Mouse (Mus musculus): ENCODE results near the gene Svs5.
"Not testable (repeated sequence)": the region's sequence is repeated elsewhere in the genome, so short reads cannot be mapped to it uniquely, and the experiment has no call there.

Svs5 gene

DNA sequence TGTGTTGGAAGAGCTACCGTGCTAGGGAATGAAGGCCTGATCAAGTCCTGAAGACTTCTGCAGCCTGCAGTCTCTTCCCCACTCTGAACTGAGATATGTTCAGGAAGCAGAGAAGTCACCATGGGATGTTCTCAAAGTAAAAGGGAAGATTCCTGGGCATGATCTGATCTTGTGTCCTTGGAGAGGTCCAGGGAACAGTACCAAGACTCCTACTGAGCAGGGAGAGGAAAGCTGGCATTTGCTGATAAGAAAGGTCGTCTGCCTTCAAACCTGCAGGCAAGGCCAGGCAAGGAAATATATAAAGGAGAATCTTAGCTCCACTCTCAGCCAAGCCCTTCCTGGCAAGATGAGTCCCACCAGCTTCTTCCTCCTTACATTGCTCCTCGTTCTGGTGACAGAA is at the start of gene Svs5:
Gene Svs5, plus strand, starts transcription at position 301 of the 400 bp plus-strand sequence.
- not testable (repeated sequence) for DNase-seq

DNA sequence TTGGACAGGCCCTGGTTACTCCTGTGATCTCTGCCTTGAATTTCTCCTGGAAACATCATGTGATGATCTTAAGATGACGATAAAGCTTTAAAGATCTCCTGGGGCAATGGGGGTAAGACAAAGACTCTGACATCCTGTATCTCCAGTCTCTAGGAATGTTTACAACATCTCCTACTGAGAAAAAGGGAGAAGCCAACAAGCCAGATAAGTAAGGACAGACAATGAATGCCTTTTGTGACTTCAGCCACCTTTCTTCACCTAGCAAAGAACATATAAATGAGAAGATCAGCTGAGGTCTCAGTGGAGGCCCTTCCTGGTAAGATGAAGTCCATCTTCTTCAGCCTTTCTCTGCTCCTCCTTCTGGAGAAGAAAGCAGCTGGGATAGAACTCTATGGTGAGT is 43.6 kb upstream of the Svs5 start, which contains the start of gene Svs3a:
Gene Svs3a, plus strand, starts transcription at position 301 of the 400 bp plus-strand sequence.
- not testable (repeated sequence) for DNase-seq

DNA sequence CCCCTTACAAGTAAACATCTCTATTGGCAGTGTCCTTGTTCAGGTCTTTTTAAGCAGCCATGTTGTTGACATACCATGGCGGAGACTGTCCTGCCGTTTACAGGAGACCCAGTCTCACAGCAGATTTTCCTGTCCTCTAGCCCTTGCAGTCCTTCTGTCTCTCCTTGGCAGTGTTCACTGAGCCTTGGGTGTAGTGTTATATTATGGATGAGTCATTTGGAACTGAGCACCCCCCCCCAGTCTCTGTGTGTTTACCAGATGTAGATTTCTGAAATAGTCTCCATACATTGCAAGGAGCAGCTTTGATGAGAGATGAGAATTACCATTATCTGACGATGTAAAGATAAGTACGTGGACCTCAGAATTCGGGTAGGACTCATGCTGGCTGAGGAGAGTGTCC is 19.9 kb upstream of the Svs5 start:
- no peak for DNase-seq

DNA sequence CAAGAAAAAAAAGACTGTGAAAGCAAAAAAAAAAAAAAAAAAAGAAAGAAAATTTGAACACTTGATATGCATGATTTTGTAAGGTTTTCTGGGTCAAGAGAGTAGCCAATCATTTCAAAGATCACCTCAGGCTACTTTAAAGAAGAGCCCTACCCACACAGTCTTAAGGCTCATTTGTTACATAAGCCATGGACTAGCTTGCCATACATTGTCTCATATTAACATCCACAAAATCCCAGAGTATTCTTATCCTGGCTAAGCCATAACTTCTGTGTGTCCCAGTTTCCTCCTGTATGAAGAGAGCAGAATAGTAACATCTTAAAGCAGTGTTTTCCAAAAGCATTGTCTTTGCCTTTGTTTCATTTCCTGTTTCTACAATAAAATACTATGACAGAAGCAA is 17.1 kb upstream of the Svs5 start:
- DNase-seq: not testable (repeated sequence)

DNA sequence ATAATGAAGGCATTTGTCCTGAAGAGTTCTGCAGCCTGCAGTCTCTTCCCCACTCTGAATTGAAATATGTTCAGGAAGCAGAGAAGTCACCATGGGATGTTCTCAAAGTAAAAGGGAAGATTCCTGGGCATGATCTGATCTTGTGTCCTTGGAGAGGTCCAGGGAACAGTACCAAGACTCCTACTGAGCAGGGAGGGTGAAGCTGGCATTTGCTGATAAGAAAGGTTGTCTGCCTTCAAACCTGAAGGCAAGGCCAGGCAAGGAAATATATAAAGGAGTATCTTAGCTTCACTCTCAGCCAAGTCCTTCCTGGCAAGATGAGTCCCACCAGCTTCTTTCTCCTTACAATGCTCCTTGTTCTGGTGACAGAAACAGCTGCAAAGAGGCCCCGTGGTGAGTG is 16.1 kb upstream of the Svs5 start, which contains the start of gene Svs6:
Gene Svs6, plus strand, starts transcription at position 301 of the 400 bp plus-strand sequence.
- not testable (repeated sequence) for DNase-seq

DNA sequence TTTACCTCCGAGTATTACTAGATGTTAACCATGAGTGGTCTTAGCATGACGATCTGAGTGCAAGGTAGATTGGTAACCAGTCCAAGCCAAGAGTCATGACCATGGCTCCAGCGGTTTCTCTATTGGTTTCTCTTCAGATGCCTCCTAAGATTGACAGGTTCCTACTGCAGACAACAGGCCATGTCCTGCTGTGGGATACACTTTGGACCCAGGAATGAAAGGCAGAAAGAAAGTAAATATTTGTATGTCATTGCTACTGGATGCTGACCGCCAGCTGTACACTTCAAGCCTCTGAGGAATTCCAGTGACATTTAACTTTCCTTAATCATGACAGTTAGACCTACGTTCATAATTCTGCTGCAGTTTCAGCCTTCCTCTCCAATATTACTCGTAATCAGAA is 11.6 kb upstream of the Svs5 start:
- no peak for DNase-seq

DNA sequence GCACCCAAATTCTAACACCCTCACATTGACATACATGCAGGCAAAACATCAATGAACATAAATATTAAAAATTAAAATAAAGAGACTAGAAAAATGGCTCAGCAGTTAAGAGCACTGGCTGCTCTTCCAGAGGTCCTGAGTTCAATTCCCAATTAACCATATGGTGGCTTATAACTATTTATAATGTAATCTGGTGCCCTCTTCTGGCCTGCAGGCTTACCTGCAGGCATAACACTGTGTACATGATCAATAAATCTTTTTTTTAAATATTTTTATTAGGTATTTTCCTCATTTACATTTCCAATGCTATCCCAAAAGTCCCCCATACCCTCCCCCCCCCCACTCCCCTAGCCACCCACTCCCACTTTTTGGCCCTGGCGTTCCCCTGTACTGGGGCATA is 11.2 kb downstream of the Svs5 start:
- DNase-seq: not testable (repeated sequence)

DNA sequence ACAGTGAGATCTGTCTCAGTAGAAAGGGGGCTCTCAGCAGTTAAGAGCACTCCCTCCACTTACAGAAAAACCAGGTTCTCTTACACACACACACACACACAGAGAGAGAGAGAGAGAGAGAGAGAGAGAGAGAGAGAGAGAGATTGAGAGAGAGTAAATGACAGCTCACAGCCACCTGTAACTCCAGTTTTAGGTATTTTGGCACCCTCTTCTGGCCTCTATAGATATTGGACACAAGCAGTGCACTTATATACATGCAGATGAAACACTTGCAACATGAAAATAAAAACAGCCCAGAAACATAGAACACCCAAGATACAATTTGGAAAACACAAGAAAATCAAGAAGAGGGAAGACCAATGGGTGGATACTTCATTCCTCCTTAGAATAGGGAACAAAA is 15.2 kb downstream of the Svs5 start:
- not testable (repeated sequence) for DNase-seq

DNA sequence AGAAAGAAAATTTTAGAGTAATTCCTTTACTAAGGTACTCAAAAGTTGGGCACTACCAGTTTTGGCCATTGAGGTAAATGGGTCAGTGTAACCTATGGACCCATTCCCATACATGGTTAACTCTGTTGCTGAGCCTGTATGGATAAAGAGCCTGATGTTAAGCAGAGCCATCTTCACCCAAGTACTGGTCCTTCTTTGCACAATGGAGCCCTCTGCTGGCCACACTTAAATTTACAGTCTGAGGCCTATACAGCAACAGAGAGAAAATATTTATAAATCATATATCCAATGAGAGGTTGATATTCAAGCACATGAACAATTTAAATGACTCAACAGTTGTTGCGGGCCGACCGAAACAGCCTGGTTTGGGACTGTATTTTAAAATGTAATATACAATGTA is 16.4 kb downstream of the Svs5 start:
- peak; percentile 37 for DNase-seq

DNA sequence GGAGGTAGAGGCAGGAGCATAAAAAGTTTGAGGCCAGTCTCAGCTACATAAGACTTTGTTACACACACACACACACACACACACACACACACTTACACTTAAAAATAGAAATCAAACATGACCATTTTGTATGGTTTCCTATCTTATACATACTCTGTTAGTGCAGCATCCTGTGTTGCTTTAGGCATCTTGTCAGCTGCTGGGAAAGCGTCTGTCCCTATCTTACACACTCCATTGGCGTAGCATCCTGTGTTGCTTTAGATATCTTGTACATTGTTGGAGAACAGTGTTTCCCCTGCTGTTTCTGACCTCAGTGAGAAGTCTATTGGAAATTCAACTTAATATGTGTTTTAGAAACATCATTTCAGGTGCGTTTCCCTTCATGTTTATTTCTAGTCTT is 20.2 kb downstream of the Svs5 start:
- no peak for DNase-seq

DNA sequence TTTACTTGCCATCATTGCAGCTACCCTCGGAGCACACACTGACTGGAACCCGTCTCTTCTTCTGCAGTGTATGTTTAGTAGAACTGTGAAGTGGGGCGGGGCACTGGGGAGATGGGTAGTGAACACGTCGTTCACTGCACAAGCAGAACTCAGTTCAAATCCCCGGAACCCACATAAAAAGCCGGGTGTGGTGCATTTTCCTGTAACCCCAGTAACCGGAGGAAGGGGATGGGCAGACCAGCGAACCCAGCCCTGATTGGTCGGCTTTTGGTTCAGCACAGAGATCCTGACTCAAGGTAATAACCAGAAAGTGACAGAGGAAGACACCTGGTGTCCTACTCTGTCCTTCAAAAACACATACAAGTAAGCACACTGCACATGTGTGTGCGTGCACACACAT is 20.8 kb downstream of the Svs5 start:
- no peak for DNase-seq

DNA sequence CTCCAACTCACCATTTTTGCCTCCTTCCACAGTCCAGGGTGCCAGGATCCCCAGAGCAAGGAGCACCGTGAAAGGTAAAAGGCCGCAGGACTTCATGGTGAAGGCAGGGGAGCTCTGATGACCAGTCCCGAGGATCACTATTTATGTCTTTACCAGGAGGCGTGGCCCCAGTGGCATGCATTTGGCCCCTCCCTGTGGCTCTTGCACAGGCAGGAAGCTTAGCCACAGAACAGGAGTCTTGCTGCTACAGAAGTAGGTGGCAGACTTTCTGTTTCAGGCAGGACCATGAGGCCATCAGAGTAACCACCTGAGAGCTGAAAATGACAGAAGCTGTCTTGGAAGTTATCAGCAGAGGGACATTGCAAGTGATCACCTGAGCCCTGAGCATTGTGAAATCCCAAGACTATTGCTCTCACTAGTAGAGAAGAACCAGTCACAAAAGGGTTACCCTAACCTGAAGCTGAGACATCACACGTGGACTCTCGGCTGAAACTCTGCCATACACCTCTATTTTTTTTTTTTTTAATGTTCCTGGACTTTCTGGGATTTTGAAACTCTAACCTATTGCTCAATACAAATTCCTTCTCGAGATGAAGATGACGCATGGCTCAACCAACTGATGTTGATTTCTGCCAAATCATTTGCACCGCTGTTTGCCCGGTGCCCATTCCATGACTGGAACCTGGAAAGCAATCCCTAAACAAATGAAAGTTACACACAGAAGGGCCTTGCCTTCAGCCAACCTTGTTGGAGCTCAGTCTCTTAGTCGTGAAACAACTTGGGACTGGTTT is 23.8 kb downstream of the Svs5 start:
- DNase-seq: no peak

DNA sequence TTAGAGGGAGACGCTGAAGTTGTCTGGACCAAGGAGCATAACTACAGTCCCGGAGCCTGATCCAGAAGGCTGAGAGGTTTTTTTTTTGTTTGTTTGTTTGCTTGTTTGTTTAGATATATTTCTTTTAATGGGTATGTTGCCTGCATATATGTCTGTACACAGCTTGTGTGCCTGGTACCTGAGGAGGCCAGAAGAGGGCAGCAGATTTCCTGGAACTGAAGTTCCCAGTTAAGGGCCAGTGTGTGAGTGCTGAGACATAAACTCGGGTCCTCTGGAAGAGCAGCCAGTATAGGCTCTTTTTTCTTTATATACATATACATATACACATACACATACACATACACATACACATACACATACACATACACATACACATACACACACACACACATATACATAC is 25.8 kb downstream of the Svs5 start:
- no peak for DNase-seq

DNA sequence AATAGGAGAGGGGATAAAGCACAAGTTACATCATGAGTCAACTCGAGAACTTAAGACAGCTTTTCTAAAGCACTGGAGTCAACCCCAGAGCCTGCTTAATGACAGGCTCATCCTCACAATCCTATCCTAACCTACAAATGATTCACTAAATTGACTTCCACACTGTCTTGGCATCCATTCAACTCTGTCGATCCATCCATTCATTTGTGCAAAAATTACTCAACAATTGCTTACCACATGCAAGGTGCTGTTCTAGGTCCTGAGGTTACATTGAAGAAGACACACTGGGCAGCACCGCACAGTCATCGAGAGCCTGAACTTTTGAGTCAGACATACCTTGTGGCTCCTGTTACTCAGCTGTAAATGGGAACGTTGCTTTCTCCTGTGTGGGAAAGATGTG is 26.5 kb downstream of the Svs5 start:
- no peak for DNase-seq

DNA sequence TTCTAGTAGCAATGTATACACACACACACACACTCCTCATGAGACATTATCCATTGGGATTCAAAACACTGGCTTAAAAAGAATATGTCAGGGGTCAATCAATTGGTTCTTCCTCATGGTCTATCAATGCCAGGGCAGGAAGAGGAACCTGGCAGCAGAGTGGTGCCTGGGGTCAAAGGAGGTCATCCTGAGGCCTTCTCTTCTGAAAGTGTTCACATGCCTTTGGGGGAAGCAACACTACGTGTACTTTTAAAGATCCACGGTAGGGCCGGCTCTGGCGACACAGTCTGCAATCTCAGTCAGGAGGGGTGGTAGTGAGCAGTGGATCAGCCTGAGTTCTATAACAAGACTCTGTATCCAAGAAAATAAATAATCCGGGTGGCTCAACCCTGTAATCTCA is 27.1 kb downstream of the Svs5 start:
- DNase-seq: no peak

DNA sequence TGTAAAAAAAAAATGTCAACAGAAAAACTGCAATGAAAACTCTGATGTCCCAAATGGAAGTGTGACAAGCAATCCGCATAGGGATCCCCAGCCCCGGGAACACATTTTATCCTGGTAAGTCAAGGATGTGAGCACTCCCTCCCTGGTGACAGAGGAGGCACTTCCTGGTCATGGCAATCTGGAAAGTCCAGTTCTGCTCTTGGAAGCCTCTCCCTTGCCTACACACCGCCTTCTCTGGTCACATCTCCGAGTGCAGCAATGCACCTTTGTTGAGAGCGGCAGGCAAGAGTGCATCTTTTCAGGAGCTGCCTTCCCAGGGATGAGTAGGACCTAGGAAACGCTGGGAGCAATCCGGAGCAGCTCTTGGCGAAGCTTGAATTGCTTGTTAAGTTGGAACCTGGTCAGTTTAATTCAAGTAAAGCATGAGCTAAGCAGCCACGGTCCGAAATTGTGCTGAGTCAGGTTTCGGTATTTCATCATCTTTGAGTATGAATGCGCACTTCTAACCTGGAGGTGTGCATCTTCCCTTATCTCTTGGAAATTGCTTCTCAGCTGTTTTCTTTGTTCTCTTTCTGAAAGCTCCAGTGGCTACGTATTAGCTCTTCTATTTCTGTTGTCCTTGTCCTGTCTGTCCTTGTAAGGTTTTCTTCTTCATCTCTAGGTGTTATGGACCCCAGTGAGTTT is 28.6 kb downstream of the Svs5 start:
- DNase-seq: no peak

DNA sequence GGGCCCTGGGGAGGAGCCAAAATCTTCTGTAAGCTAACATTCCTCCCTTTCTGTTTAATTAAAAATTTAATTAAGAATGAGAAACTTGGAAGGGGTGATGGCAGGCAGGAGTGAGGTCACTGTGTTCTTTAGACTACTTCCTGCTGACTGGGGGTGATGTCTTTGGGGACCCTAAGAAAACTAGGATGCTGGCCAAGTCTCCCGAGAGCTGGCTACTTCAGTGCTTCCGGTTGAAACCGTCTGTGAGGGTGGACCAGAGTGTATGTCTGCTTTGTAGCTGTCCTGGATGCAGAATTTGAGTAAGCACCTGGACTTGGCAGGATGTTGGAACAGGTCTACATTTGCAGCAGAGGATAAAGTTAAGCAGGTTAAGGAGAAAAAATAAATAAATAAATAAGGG is 34.4 kb downstream of the Svs5 start:
- DNase-seq: no peak

DNA sequence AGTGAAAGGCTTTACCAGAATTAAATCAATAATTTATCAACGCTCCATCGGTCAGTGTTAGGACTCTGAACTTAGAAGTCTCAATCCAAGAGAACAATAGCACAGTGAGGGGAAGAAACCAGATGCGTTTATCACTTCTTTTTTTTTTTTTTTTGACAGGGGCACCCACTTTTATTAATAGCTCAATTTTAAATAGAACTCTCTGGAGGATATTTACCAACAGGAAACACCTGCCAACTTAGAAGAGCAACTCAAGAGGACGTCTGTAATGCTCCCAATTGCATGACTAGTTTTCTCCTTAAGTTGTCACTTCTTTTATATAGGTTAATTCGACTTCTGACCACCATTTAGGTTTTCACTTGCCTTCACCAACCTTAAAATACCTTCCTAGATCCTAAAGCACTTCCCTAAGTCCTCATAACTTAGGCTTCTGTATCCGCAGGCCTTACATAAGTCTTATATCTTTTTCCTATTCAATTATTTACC is 36.1 kb downstream of the Svs5 start:
- no peak for DNase-seq

DNA sequence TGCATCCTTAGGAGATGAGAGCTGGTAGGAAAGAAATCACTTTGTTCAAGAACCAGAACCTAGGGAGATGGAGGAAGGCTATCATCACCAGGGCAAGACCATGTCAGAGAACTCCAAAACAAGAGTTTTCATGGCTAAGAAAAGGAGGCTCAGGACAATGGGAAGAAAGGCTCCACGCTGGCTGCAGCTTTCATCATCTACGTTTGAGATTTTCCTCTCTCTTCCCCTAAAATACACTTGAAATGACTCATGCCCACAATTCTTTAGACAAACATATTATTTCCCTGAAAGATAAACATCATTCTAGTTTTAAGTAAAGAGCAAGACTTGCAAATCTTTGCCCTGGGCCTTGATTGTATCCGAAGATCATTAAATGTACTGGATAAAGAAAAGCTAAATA is 38.8 kb downstream of the Svs5 start:
- DNase-seq: no peak

DNA sequence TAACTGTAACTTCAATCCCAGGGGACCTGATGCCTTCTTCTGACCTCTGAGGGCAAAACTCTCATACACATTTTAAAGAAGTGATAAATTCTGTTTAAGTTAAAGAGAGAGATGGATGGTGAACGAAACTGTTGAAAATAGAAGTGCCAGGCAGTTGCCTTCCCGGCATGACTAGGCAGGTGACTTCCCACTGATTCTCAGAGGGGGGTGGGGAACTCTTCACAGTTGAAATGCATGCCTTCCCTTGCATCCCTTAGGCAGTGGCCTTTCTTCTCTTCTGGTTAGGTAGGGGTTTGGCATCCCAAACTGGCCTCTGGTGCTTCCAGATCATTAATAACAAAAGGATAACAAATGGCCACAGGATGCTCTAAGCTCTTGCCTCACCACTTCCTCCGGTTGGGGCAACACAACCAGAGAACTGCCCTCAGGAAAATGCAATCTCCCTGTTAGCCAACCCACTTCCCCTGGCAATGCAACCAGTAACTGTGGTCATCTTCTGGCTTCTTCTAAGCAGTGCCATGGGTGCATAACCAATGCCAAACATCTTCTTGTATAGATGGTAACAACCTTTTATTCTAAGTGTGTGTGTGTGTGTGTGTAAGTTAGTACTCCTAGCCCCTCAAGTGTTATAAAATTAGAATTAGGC is 40.0 kb downstream of the Svs5 start:
- no peak for DNase-seq

DNA sequence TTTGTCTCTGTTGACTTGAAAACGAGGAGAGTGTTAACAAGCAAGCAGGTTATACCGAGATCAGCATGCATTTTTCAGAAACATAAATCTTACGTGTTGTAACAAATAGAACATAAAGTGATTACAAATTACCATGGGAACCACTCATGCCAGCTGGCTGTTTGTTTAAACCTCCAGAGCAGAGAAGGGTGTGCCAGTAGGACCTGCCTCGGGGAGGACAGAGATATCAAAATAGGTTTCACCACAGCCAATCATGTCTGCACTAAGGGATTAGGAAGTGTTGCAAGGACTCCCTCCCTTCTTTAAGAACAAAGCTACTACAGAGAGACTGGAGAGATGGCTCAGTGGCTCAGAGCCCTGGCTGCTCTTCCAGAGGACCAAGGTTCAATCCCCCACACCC is 40.6 kb downstream of the Svs5 start:
- DNase-seq: no peak

DNA sequence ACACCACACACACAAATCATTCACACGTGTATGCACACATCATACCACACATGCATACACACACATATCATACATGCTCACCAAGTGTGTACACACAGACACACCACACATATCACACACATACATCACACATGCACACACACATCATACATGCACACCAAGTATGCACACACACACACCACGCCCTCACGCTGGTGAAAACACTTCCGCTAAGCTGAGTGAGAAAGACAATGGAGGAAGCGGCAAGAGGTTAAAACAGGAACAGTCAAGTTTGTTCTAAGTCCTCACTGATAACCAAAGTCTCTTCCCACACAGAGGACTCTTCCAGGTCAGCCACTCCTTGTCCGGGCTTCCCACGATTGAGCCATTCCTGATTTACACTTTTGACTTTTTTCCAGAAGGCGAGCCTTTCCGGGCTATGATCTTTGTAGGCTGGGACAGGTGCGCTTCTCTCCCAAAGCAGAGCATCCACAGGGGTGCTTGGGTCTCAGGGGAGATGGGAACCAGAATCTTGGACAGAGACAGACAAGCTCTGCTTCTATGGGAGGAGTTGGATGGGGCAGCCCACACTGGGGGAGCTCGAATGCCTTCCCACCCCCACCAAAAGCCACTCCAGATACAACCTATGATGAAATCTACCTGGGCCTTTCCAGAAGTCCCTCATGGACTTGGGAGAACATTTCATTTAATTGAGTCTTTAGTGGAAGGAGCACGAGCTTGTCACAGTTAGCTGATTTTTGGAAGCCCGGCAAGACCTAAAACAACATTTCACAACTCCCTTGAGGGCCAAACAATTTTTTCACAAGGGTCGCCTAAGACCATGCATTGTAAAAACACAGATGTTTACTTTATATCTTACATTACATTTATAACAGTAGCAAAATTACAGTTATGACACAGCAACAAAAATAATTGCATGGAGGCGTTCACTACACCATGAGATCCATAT is 45.2 kb downstream of the Svs5 start:
- no peak for DNase-seq

DNA sequence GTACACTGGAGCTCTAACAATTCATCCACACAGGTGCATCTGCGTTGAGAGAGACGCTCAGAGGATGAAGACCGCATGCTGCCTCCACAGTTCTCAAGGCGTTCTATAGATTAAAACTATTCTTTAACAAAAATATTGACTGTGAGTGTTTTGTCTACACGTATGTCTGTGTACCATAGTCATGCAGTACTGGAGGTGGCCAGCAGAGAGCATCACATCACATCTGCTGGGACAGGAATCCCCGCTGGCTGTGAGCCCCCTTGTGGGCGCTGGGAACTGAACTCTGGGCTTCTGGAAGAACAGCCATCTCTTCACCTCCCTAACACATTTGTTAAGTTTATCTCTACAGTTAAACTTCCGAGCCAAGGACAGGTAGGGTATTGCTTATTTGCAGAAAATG is 49.2 kb downstream of the Svs5 start:
- DNase-seq: no peak

Measured in liver (tissue).